Mouse (Mus musculus): ENCODE results near the gene Vmp1.
A peak's percentile ranks its signal among the peaks of the same experiment; 100 is the strongest.

The Vmp1 gene

DNA sequence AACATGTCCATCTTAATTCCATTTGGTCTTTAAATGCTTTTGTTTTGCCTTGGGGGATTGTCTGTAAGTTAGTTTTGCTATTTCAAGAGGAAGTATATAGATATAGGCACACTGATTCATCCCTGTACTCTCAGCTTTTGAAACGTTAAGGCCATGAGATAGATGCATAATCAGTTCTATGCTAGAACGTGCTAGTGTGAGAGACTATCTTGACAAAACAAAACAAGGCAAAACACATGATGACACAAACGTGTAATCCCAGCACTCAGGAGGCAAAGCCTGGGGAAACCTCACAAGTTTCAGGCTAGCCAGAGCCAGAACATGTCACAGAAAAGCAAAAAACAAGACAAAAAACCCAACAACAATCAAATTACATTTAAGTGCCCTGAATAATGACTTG, 10.9 kb downstream of the Vmp1 start:
- no peak for DNase-seq (ENCODE audit: low spot score)

DNA sequence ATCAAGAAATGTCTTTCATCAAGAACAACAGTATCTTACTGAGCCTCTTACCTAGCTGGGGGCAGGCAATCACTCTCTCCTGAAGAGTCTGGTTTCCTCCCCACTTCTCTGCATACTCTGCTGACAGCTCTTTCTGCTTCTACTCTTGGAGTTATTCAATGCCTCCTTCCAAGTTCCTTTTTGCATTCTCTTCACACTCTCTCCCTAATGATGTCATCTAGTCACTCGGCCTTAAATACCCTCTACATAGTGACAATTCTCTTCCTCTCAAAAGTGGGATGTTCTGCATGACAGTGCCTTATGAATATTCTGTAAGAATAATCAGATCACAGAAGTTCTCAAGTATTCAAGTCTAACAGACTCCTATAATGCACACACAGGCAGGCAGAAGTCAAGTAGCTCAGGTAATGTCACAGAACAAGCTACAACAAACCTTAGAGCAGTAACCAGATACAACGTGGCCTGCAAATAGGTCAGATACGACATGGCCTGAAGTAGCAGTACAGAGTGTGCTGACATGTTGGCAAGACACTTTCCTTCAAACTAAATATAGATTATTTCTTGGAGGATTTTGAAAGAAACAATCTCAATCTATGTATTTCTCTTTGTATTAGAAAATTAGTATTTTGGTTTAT, 12.5 kb downstream of the Vmp1 start:
- no peak for DNase-seq (ENCODE audit: low spot score)

GRCm38 (mm10) chr11:86668169-86668568, 15.5 kb downstream of the Vmp1 start:
- DNase-seq (ENCODE audit: low spot score), result no peak

DNA sequence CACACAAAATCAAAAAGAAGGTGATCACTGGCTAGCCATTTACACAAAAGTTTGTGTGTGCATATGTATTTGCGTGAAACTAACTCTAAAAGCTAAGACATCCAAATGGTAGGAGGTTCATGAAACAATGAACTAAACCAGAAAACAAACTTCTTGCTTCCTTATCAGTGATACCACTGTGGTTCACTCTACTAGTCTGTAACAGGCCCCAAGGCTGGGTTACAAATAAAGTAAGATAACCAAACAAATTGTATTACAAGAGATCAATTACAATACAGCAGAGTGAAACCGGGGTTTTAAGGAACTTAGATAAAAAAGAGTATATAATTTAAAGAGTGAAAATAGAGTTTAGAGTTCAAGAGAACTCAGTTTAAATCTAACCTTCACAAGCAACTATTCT, 16.1 kb downstream of the Vmp1 start:
- no peak for DNase-seq (ENCODE audit: low spot score)

GRCm38 (mm10) chr11:86664406-86664805, 19.2 kb downstream of the Vmp1 start:
- DNase-seq (ENCODE audit: low spot score), result no peak

- DNase-seq (ENCODE audit: low spot score), result no peak
Measured at GRCm38 (mm10) chr11:86663977-86664376, 19.7 kb downstream of the Vmp1 start.

DNA sequence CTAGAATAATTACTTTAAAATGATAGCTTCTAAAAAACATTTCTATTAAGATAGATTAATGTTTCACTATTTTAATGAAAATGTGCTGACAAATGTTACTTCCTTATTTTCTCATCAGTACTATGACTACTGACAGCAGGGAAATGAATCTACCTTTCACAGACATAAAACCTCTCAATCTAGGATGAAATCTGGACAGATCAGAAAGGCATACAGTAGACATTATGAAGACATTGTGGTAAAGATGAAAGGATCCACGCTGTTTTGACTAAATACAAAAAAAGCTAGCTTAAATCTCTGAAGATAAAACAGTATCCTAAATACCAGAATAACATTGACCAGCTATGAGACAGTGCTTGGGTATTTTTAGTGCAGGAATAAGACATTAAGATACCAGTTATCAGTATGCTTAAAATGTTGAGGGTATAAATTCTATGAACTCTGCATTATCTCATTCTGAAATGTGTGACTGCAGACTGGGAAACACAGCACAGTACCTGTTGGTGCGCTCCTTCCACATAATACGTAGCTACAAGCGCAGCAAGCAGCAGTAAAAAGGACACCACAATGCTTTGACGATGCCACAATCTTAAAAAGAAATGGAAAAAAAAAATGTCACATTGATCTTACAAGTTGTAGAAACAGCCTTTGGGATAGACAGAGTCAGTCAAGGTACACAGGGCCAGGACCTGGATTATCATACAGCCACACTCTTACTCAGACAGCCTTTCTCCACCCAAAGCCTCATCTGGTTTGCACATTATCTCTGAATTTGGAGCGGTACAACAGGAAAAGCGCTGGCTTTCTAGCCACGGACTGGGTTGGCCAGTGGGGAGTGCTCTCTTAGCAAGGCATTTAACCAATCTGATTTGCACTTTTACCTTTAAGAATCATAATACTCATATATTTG, 20.4 kb downstream of the Vmp1 start:
- DNase-seq (ENCODE audit: low spot score), result no peak

DNA sequence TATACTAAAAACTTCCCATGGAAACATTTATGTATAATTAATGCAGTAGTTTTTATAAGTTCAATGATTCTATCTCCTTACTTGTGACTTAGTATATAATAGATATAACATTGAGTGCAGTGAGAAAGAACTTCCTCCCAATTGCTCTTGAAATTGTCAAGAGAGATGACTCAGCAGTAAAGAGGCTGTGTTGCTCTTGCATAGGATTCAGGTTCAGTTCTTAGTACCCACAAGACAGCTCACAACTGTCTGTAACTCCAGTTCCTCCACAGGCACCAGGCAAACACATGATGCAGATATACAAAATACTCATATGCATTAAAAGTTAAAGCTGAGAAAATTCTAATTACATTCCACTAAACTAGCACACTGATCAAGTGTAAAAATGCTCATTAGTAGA, 25.8 kb downstream of the Vmp1 start:
- DNase-seq (ENCODE audit: low spot score), result no peak

GRCm38 (mm10) chr11:86656849-86657567, 26.6 kb downstream of the Vmp1 start:
- no peak for DNase-seq (ENCODE audit: low spot score)

GRCm38 (mm10) chr11:86655671-86656070, 28.0 kb downstream of the Vmp1 start:
- no peak for DNase-seq (ENCODE audit: low spot score)

GRCm38 (mm10) chr11:86654096-86654495, 29.5 kb downstream of the Vmp1 start:
- DNase-seq (ENCODE audit: low spot score), result no peak

DNA sequence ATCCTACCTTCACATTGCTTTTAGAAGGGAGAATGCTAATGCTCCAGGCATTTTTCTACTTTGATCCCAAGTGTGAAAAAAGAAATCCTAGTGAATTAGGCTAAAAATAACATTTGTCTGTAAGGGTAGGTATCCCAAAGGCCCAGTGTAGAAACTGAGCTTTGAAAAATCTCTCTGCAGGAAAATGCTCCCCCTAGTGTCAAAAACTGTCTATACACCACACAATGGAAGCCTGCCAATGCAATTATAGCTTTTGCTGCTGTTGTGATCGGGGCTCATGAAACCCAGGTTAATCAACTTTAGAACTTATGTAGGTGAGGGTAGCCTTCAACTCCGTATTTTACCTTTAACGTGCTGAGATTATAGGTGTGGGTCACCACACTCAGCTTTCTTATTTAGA, 30.2 kb downstream of the Vmp1 start:
- DNase-seq (ENCODE audit: low spot score), result peak; percentile 56

DNA sequence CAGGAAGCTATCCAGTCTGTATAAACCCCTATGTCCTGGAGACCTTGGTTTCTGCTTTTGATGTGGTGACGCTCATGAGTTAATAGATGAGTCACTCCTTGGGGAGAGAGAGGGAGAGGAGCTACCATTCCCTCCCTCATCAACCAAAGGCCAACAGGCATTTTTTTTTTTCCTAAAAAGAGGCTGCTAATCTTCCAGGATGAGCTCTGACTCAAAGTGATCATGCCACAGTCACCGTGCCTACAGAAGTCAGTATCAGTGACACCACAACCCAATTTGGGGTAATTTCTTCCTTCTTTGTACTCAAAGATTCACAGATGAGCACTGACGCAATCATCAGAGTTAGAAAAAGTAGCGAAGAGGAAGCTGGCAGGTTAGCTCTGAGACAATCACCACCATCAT, 31.1 kb downstream of the Vmp1 start:
- no peak for DNase-seq (ENCODE audit: low spot score)

- no peak for DNase-seq (ENCODE audit: low spot score)
Measured at GRCm38 (mm10) chr11:86650676-86651075, 33.0 kb downstream of the Vmp1 start.

DNA sequence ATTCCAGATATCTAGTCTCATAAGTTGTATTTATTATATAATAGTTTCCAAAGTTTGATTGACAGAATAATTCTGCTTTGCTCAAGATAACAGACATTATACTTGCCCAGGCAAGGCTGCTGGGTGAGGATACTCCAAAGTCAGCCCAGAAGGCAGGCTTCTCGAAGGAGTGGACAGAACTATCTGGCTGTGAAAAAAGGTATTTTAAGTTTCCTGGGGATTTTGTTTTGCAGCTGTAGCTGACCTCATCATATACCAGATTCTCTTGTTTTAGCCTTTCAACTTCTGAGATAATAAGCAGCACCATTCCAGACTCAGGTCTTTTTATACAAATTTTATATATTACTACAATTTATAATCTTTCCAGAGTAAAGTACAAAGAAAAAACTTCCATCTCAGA, 34.1 kb downstream of the Vmp1 start:
- DNase-seq (ENCODE audit: low spot score), result no peak

- DNase-seq (ENCODE audit: low spot score), result no peak
Measured at GRCm38 (mm10) chr11:86647706-86648447, 35.8 kb downstream of the Vmp1 start.

DNA sequence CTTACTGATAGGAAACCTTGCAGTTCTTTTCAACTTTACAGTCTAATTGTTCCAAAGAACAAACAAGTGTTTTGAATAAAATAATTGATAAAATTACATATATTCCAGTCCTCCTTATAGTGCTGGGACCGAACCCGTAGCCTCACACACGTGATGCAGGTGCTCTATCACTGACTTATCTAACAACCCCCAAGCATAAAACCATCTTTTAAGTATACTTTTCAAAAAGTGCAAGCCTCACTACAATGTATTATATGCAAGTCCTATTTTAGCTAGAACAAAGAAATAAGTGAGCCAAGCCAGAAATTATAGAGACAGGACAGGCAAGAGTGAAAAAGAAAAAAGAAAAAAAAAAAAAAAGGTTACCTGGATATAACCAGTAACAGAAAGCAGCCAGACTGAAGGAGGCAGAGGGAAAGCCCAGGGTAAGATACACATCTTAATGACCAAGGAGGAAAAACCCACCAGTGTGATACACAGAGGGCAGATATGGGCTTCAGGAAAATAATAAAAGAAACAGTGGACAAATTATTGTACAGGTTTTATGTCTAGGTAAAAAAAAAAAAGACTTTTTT, 36.7 kb downstream of the Vmp1 start:
- no peak for DNase-seq (ENCODE audit: low spot score)

- no peak for DNase-seq (ENCODE audit: low spot score)
Measured at GRCm38 (mm10) chr11:86646136-86646834, 37.4 kb downstream of the Vmp1 start.

DNA sequence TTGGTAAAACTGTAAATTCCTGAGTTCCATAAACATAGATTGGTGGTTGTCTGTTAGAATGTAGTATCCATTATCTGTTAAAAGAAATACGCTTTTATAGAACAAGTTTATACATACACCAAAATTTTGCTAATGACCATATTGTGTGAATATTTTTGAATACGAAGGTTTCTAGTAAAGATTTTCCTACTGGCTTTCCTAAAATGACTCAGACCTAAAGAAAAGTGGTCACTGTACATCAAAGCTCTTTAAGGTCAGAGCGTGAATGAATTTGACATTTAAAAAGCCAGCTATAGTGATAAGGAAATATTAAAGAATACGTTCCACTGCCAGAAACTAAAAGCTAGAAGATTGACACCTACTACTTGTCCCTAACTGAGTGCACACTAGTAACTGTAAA, 39.1 kb downstream of the Vmp1 start:
- DNase-seq (ENCODE audit: low spot score), result no peak

DNA sequence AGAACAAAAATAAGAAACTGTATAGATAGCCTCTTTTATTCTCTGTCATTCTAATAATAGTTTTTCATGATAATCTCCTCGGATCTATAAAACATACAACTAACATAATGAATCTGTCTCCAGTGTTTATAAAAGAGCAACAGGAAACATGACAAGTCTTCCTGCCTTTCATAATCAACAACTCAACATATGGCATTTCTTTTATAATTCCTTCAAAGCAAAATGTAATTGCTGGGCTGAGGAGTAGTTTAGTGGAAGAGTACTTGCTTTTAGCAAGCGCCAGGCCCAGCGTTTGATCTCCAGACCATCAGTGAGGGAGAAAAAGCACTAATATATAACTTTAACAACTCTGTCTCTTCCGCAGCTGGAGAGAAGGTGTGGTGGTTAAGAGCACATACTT, 41.9 kb downstream of the Vmp1 start:
- no peak for DNase-seq (ENCODE audit: low spot score)

DNA sequence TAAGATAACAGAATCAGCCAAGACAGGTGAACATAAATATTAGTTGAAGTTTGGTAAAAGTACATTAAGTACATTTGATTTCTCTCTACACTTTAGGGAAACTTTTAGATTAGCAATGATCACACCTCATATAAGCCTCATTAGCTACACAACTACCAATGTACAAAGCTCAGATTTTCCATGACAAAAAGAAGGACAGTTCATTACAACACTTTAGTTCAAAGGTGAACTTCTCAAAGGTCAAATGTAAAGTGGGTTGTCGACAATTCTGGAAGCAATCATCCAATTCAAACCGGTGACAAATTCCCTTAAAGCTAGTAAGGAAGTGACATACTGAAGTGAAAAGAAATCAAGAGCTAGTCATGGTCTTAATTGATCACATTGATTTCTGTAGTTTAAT, 45.9 kb downstream of the Vmp1 start:
- DNase-seq (ENCODE audit: low spot score), result no peak
